Mouse (Mus musculus) left cerebral cortex, postnatal 10 days (tissue): ENCODE results near the gene Babam1. TPM values are rescaled to one million over a fixed set of nuclear protein-coding genes. Genes with fewer than 3 reads are reported as not detected.

ENCODE experiments used
- DNase-seq, 2 experiments: peaks; one replicate each; pipeline ENCODE4 v3.0.0; 2021 to 2022; ENCODE audit warnings: low spot score in 2 of 2, mixed read lengths in 1 of 2; ENCODE audit errors: extremely low spot score in 1 of 2
- intact Hi-C: fragments of 180-260 bp; cut with DNase I; formaldehyde crosslinking; loops from one replicate; pipeline ENCODE4 v1.15.1; 2025
- total RNA-seq, 2 experiments: library from RNA; stranded (reverse); gene quantifications; 2 replicates each; pipeline ENCODE4 v1.2.3; 2021

The Babam1 gene
- total RNA-seq, 2 experiments from 2014 or later: 73.4 to 86.2 TPM

DNA sequence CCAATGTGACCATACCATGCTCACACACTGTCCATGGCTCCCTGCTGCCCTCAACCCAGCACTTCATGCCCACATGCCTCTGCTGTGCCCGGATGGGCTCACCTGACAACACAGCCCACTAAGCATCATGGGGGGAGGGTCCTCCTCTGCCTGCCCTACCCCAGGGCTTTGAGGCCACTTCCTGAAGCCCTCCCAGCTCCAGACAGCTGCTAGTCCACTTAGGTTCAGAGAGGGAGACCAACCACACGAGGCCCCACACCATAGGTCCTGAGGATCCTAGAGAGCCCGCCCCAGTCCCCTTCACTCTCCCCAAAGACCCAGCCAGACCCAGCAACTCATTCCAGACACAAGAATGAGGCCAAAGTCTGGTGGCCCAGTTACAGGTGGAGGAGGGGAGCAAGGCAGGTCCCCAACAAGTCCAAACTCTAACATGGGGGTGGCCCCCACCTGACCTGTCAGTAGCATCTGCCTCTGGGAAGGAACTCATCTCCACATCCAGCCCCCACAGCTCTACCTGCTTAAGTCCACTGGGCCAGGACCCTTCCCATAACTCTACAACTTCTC lies 17.1 kb upstream of the Babam1 start:
- intact Hi-C loops: loop anchor here (5.0 kb wide), 1 partner anchor 482 kb away; the partner anchor contains the start of gene Rpl18a
- peak in 1 of 2 experiments; percentile 20 for DNase-seq

DNA sequence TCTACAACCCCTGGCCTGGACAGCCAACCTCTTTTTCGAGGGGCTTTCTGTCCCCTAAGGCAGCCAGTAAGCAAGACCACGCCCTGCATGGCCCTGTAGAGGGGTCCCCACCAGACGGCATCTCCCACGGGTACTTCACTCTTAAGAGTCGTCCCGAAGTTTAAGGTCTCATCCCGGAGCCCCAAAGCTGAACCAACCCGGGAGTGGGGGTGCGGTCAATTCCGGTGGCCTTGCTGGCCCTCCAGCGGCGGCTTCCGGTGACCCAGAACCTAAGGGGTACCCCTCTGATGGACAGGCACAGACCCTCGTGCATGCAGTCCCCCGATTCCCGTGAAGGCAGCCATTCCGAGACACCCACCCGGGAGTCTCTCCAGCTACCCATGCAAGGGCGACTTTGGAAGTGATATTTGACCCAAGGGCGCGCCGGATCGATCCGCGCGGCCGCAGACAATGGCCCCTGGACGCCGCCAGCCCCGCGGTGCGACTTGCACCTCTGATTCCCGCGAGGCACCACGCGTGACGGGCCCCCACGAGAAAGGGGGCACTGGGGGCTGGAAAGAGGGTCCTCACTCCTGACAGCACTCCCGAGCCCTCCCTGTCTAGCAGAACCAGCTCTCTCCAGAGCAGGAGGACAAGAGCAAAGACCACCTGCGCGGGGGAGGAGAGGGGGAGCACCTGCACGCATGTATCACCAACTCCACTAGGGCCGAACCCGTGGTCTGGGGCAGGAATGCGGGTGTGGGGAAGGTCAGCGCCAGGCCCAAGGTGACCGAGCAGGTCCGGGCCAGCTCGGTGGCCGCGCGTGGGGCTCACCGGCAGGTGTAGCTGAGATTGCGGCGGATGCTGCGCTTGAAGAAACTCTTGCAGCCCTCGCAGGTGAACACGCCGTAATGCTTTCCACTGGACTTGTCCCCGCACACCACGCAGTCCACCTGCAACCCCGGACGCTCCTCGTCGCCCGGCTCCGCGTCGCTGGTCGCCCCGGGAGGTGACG lies 16.2 kb upstream of the Babam1 start:
- intact Hi-C loops: no loop called here
- peak in 1 of 2 experiments; percentile 53 for DNase-seq

DNA sequence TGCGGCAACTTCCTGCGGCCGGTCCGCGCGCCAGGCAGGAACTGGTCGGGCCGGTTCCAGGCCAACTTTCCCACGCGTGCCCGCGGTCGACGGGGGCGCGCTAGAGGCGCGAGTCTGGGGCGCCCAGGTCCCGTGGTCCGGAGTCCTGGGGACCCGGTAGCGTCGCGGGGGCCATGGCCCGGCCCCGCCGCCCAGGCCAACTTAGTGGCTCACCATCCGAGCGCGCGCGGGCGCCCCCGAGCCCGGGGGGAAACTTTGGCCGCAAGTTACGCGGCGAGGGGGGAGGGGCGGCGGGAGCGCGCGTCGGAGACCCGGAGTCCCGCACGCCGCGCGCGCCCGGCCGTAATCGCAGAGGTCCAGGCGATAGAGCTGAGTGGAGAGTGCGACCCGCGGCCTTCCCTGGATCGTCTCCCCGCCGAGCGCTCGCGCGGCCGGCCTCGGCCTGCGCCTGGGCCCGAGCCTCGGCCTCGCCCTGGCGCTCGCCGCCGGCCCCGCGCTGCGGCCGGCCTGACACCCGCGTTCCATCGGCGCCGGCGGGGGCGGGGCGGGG lies 15.2 kb upstream of the Babam1 start, which contains the start of gene Nr2f6:
Gene Nr2f6, minus strand, starts transcription at position 540 of the 550 bp plus-strand sequence.
- intact Hi-C loops: no loop called here

DNA sequence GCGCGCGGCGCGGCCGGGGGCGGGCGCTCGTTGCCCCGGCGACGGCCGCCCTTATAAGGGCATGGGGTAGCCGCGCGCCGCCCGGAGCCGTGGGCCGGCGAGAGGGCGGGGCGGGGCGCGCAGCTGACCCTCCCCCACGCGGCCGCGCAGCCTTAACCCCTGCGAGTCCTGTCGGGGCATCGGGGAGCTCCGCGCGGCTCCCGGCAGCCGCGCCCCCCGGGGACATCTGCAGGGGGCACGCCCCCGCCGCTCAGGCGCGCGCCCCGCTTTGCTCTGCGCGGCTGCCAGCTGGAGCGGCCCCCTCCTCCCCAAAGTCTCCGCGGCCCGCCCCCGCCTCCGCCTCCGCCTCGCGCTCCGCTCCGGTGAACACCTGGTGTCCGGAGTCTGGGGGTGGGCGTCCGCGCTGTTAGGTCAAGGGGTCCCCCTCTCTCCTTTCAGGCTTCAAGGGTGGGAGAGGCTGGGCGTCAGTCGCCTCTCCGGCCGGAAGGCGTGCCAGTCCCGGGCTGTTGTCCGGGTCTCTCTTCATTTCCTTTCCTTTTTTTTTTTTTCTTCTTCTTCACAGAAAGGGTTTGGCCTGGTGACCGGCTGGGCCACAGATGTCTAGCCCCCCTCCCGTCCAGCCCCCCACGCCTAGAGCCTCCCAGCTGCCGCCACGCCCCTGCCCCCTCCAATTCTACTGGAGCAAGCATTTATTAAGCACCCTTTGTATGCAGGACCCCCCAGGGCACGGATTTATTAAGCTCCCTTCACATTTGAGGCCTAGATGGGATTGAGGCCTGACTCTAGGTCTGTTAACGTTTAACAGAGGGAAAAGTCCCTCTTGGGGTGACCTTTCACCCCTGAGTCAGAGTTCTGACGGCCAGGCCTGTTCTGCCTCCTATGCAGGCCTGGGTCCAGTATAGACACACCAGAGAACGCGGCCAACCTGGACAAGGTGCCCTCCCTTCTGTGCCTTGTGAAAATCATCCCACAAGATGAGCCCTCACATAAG lies 14.4 kb upstream of the Babam1 start:
- intact Hi-C loops: no loop called here
- DNase-seq: peak; percentile 67 to 92

More for the DNA sequence above, 15.2 kb upstream of the Babam1 start, which contains the start of gene Nr2f6:
- DNase-seq: peak in 1 of 2 experiments; percentile 85

DNA sequence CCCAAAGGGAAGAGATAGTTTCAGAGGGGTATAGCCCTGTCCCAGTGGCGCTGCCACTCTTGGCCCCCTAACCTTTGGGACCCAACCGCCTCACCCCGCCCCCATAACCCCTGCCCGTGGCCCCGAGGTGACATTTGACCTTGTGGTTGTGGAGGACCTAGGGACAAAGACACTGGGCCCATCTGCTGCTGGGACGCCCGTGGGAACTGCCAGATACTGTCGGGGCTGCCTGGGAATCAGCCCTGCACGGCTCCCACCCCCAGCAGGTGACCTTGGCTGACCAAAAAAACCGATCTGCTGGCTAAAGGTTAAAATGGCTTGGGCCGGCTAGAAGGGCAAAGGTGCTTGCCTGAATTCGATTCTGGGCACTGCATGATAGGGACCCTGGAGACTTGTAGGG lies 13.3 kb upstream of the Babam1 start:
- intact Hi-C loops: no loop called here
- DNase-seq: peak in 1 of 2 experiments; percentile 43

DNA sequence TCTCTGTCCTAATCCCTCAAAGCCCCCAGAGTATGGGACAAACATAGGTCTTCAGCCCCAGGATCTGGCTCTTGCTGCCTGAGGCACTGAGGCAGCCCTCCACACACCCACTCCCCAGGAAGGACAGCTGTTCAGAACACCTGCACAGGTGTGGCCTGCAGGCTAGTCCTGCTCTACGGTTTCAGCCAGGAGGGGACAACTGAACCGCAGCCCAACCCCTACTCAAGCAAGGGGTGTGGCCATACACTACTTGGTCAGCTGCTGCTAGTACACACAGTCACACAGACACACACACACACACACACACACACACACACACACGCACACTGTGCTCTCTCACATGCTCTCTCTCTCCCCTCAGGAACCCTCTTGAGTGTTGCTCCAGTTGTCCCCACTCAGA lies 12.8 kb upstream of the Babam1 start:
- intact Hi-C loops: no loop called here
- peak in 1 of 2 experiments; percentile 22 for DNase-seq

DNA sequence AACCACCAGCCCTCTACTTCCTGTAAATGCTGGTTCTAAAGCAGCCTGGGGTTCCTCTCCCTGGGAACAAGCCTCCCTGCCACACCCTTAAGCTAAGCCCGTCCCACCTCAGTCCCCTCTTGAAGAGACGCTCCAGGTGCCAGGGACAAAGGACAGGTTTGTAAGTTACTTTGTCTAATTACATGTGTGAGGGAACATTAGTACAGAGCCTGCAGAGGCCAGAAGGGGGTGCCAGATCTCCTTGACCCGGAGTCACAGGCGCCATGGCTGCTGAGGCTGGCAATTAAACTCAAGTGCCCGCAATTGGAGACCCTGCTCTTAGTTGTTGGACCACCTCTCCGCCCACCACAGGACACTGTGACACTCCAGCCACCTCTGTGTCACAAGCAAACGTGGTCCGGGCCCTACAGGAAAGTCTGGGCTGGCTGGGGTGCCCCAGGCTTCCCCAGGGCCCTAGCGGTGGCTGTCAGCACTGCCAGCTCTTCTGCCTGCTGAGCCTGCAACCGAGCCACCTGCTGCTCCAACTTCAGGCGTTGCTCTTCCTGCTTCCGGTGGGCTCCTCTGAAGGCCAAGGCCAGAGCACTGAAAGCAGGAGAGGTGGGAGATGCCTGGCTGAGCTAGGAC lies 11.3 kb upstream of the Babam1 start:
- DNase-seq: peak in 1 of 2 experiments; percentile 34
- intact Hi-C loops: no loop called here

DNA sequence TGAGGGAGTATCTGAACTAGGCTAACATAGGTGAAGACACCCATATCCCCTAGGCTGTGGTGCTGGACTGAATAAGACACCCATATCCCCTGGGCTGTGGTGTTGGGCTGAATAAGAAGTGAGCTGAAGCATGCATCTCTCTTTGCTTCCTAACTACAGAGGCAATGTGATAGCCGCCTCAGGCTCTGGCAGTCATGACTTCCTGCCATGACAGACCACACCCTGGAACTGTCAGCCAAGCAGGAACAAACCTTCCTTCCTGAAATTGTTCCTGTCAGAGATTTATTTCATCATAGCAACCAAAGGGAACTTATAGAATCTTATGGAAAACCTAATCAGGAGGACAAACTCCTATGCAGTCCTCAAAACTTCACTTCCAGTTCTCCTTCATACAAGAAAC lies 8.4 kb upstream of the Babam1 start:
- DNase-seq: no peak
- intact Hi-C loops: no loop called here

DNA sequence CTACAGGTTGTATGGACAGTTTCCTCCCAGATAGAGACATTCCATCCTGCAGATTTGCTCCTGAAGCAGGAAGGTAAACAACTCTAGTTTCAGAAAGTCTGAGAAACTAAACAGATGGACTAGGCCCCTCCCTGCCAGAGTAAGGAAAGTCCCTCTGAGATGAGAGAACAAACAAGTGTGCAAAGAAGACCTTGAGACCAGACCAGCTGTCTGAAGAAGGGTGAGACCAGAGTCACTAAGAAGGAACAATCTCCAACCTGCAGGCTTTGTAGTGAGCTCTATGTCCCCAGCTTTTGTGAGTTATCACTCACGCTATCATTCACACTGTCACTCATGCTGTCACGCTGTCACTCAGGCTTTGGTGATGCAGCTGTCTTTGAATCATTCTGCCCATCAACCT lies 5.0 kb upstream of the Babam1 start:
- intact Hi-C loops: no loop called here

DNA sequence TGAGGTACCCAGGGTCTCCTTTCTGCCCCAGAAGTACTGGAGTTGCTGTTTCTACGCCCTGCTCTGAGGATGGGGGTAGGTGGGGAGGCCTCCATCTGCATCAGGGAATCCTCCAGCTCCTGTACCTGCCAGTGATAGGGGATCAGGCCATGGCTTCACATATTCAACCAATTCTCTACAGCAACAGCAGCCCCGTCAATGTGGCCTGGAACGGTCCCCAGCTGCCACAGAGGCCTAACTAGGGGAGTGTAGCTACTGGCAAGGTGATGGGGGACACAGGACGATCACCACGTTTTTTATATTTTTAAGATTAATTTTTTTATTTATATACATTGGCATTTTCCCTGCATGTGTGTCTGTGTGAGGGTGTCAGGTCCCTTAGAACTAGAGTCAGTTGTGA lies 4.3 kb upstream of the Babam1 start:
- intact Hi-C loops: no loop called here
- DNase-seq: no peak

More for the DNA sequence above, 5.0 kb upstream of the Babam1 start:
- no peak for DNase-seq

DNA sequence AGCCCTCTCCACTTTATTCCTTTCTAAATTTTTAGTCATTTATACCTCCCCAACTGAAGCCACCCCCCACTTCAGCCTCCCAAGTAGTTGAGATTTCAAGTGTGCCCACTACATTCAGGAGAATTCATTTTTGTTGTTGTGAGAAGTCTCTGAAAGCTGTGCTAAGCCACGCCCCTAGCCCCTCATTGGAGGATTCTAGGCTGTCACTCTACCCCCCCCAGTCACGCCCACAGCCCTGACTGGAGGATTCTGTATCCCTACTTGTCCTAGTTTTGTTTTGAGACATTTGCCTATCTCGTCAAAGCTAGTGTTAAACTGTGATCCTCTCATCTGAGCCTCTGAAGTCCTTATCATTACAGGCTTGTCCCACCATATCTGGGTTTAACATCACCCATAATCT lies 3.8 kb upstream of the Babam1 start:
- peak in 1 of 2 experiments; percentile 70 for DNase-seq
- intact Hi-C loops: no loop called here

DNA sequence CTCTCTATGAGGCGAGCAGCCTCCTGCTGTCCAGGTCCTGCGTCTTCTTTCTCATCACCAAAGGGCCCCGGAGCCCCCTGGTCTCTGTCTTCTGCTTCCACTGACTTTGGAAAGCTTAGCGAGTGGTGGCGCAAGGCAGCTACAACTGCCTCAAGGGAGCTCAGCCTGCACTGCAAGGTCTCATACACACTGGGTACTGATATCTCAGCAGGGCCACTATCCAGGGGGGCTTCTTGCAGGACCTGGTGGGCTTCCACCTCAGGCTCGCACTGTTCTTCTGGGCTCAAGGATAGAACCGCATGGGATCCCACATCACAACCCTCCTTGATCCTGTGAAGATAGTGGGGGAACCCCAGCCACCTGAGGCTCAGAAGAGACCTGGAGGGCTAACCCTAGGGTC lies 2.2 kb upstream of the Babam1 start:
- no peak for DNase-seq
- intact Hi-C loops: no loop called here

DNA sequence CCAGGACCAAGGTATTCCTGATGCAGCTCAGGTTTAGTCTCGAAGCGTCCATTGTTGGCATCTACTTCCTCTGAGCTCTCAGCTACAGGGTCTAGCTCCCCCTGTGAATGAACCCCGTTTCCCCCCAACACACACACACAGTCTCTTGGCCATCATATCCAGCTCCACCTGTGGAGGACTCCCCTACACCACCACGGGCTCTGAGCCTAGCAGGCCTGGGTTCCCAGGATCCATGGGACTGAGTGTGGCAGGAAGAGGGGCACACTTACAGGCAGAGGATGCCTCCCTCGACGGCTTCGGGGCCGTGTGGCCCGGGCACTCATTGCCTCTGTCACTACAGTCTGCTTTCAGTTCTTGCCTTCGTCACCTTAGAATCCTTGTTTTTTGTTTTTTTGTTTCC lies 1.6 kb upstream of the Babam1 start:
- peak in 1 of 2 experiments; percentile 20 for DNase-seq
- intact Hi-C loops: no loop called here

DNA sequence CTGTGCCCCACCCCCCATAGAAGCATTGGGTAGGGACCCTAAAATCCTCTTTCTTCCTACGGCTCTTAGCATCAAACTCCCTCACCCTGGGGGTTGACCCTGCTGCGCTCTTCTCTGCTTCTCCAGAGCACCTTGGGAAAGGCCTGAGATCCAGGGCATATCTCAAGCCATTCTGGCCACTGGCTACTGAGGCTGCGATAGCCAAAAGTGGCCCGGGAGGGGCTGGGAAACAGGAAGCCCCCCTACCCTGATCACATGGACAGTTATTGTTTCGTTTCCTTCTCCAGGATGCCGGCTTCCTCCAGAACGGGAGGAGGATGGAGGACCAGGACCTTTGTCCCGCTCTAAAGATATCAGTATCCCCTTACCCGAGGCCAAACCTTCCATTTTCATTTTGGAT lies 1.0 kb upstream of the Babam1 start, which contains the start of gene Ushbp1:
Gene Ushbp1, minus strand, starts transcription at position 174 of the 400 bp plus-strand sequence.
- intact Hi-C loops: no loop called here
- DNase-seq: peak in 1 of 2 experiments; percentile 64

DNA sequence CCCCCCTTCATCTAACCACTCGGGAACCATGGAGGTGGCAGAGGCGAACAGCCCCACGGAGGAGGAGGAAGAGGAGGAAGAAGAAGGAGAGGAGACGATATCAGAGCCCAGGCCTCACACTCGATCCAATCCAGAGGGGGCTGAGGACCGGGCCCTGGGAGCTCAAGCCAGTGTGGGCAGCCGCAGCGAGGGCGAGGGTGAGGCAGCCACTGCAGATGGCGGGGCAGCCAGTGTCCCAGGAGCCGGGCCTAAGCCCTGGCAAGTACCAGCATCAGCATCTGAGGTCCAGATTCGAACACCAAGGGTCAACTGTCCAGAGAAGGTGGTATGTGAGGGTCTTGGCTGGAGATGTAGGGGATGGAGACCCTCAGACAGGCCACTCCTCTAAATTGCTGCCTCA lies 1.0 kb downstream of the Babam1 start:
- intact Hi-C loops: no loop called here
- peak in 1 of 2 experiments; percentile 30 for DNase-seq

DNA sequence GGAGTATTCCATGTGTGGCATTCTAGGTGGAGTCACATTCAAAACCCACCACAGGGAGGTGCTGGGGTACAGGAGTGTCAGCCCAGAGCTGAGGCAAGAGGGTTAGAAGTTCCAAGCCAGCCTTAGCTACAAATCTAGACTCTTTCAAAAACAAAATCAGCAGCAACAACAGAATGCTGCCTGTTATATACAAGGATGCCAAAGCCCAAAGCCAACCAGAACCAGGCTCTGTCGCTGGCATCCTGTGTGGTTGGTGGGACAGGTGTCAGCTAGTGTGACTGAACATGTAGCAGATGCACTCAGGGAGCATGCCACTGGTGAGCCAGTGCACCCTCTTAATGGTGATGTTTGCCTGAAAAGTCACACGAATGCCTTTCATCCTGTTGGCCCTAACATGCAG lies 4.2 kb downstream of the Babam1 start:
- intact Hi-C loops: no loop called here
- no peak for DNase-seq

DNA sequence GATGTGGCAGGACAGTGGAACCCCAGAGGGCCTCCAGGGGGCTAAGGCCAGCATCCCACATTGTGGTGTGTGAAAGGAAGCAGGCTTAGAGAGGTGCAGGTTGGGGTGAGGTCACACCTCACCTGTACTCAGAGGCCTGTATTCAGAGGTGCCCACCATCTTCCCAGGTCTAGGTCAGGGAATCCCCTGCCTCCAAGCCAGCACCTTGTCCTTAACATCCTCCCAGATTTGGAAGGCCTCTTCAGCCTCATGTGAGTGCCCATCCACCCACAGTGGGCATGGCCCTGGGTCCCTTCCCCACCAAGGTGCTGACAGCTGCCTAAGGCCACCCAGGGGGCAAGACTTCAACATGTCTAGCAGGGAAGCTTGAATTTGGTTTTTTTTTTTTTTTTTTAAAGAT lies 4.8 kb downstream of the Babam1 start:
- intact Hi-C loops: no loop called here

DNA sequence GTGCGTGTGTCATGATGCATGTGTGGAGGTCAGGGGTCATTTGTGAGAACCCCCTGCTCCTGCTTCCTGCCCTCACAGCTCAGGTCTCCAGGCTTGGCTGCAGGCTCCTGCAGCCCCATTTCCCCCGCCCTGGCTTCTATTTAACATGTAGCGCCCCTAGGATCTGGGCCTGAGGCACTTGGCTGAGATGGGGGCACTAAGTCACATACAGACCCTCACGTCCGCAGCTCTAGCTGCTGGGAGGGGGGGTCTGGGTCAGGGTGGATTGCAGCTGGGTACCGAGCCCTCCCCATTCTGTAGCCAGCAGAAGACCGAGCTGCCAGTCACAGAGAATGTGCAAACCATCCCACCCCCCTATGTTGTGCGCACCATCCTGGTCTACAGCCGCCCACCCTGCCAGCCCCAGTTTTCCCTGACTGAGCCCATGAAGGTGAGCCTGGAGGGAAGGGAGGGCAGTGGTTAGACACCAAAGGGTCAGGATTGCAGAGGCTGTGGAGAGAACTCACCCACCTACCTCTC lies 5.8 kb downstream of the Babam1 start:
- DNase-seq: peak in 1 of 2 experiments; percentile 21
- intact Hi-C loops: no loop called here

More for the DNA sequence above, 4.8 kb downstream of the Babam1 start:
- DNase-seq: no peak
